Mouse (Mus musculus) cortical plate, adult 2 months (tissue): Measurements from ENCODE around the gene Nt5e.

Source experiments
- CTCF ChIP-seq: fragments of 200-500 bp; IDR thresholded peaks from 2 replicates; pipeline ENCODE4 v1.5.1; 2011; ENCODE audit warnings: mild to moderate bottlenecking, control low read depth, low read length; ENCODE audit not compliant: insufficient read depth; ENCODE audit errors: extremely low read depth
- POLR2A ChIP-seq: fragments of 200-500 bp; IDR thresholded peaks from 2 replicates; pipeline ENCODE4 v1.6.1; 2011; ENCODE audit warnings: mild to moderate bottlenecking, low read length, control low read depth; ENCODE audit not compliant: insufficient read depth; ENCODE audit errors: extremely low read depth

GRCm38 (mm10) chr9:88394852-88395251, 67.9 kb downstream of the Nt5e start:
- TF ChIP-seq POLR2A: no peak
- TF ChIP-seq CTCF: no peak
